Mouse (Mus musculus): ENCODE data around the gene Elf2.
"Not testable (repeated sequence)": the region's sequence is repeated elsewhere in the genome, so short reads cannot be mapped to it uniquely, and the experiment has no call there.

Elf2 gene

GRCm38 (mm10) chr3:51230886-51231285 is 109.6 kb downstream of the Elf2 start:
- DNase-seq: no peak

- no peak for DNase-seq
These were observed 110.2 kb downstream of the Elf2 start for GRCm38 (mm10) chr3:51230146-51230835.

GRCm38 (mm10) chr3:51229226-51229625 is 111.2 kb downstream of the Elf2 start:
- DNase-seq: no peak

- DNase-seq: no peak
These were observed 111.7 kb downstream of the Elf2 start for GRCm38 (mm10) chr3:51228821-51229205.

GRCm38 (mm10) chr3:51228038-51228820 is 112.2 kb downstream of the Elf2 start:
- no peak for DNase-seq

GRCm38 (mm10) chr3:51226601-51227000 is 113.9 kb downstream of the Elf2 start:
- DNase-seq: no peak

- DNase-seq: no peak
These were observed 114.5 kb downstream of the Elf2 start for GRCm38 (mm10) chr3:51225979-51226378.

- DNase-seq: no peak
These were observed 115.2 kb downstream of the Elf2 start for GRCm38 (mm10) chr3:51225226-51225750.

GRCm38 (mm10) chr3:51224363-51225225 is 115.9 kb downstream of the Elf2 start, which contains the start of gene Noct:
Gene Noct, plus strand, starts transcription at chr3:51224447.
- peak; percentile 73 to 82 for DNase-seq

GRCm38 (mm10) chr3:51223556-51223955 is 116.9 kb downstream of the Elf2 start:
- no peak for DNase-seq

- no peak for DNase-seq
These were observed 117.5 kb downstream of the Elf2 start for GRCm38 (mm10) chr3:51222834-51223460.

GRCm38 (mm10) chr3:51222302-51222701 is 118.2 kb downstream of the Elf2 start:
- no peak for DNase-seq

GRCm38 (mm10) chr3:51221847-51222246 is 118.6 kb downstream of the Elf2 start:
- no peak for DNase-seq

GRCm38 (mm10) chr3:51220846-51221245 is 119.6 kb downstream of the Elf2 start:
- no peak for DNase-seq

- no peak for DNase-seq
These were observed 121.2 kb downstream of the Elf2 start for GRCm38 (mm10) chr3:51219213-51219612.

- not testable (repeated sequence) for DNase-seq
These were observed 122.1 kb downstream of the Elf2 start for GRCm38 (mm10) chr3:51218385-51218784.

GRCm38 (mm10) chr3:51216351-51216750 is 124.1 kb downstream of the Elf2 start:
- DNase-seq: not testable (repeated sequence)

GRCm38 (mm10) chr3:51215681-51216080 is 124.8 kb downstream of the Elf2 start:
- DNase-seq: no peak

- no peak for DNase-seq
These were observed 127.4 kb downstream of the Elf2 start for GRCm38 (mm10) chr3:51213111-51213510.

GRCm38 (mm10) chr3:51210485-51210884 is 130.0 kb downstream of the Elf2 start:
- no peak for DNase-seq

- DNase-seq: no peak
These were observed 130.8 kb downstream of the Elf2 start for GRCm38 (mm10) chr3:51209503-51210314.

GRCm38 (mm10) chr3:51208633-51209032 is 131.8 kb downstream of the Elf2 start:
- no peak for DNase-seq

Data from thymus, adult 18-20 months (tissue).